Mouse (Mus musculus) cerebellum, adult 18-20 months (tissue): ENCODE data around the gene Ifna15.

Experiments used
- DNase-seq, 2 experiments: peaks; one replicate each; pipeline ENCODE4 v3.0.0; 2021

Ifna15 gene

GRCm38 (mm10) chr4:88513743-88514142, 44.3 kb downstream of the Ifna15 start:
- no peak for DNase-seq
